Mouse (Mus musculus) forebrain, embryonic 14.5 days (tissue): ENCODE data around the gene Smim15. TPM values are rescaled to one million over a fixed set of nuclear protein-coding genes. Genes with fewer than 3 reads are reported as not detected.
A peak's percentile ranks its signal among the peaks of the same experiment; 100 is the strongest.

Experiments
- ATAC-seq: fragments of 200-750 bp; cut with Nextera tagmentation; 2 replicates; pipeline ENCODE4 v1.8.0; 2017; ENCODE audit warnings: mild to moderate bottlenecking, moderate library complexity
- DNase-seq: peaks from one replicate; pipeline ENCODE4 v3.0.0-alpha.2; 2015; ENCODE audit warnings: low spot score
- H3K27ac ChIP-seq: fragments of 300-500 bp; sonication (generic); 2 replicates; pipeline ENCODE4 v1.5.1; 2014; ENCODE audit warnings: low read depth, mild to moderate bottlenecking, control low read depth, low read length, moderate library complexity
- H3K27me3 ChIP-seq: fragments of 300-500 bp; sonication (generic); replicated peaks from 2 replicates; pipeline ENCODE4 v1.6.1; 2014; ENCODE audit warnings: low read length, control low read depth, mixed read lengths; ENCODE audit not compliant: control insufficient read depth, insufficient read depth
- H3K36me3 ChIP-seq: fragments of 300-500 bp; sonication (generic); 2 replicates; pipeline ENCODE4 v1.6.1; 2014; ENCODE audit warnings: low read length, control low read depth; ENCODE audit not compliant: control insufficient read depth, insufficient read depth
- H3K4me1 ChIP-seq: fragments of 300-500 bp; sonication (generic); 2 replicates; pipeline ENCODE4 v1.6.1; 2014; ENCODE audit warnings: antibody characterized with exemption, low read length, control low read depth; ENCODE audit not compliant: control insufficient read depth, insufficient read depth
- H3K4me2 ChIP-seq: fragments of 300-500 bp; sonication (generic); 2 replicates; pipeline ENCODE4 v1.6.1; 2014; ENCODE audit warnings: mild to moderate bottlenecking, control low read depth, low read length
- H3K4me3 ChIP-seq: fragments of 300-500 bp; sonication (generic); 2 replicates; pipeline ENCODE4 v1.5.1; 2014; ENCODE audit warnings: low read depth, low read length, control low read depth
- H3K9ac ChIP-seq: fragments of 300-500 bp; sonication (generic); 2 replicates; pipeline ENCODE4 v1.6.1; 2014; ENCODE audit warnings: mild to moderate bottlenecking, low read length, control low read depth, moderate library complexity
- H3K9me3 ChIP-seq: fragments of 300-500 bp; sonication (generic); replicated peaks from 2 replicates; pipeline ENCODE4 v1.6.1; 2016; ENCODE audit warnings: low read length, control low read depth, mixed read lengths; ENCODE audit not compliant: control insufficient read depth
- WGBS: fragments of 180-500 bp; shearing (Covaris S2); extraction: QIAGEN DNeasy Blood & Tissue Kit; methylation state at CpG from one replicate; pipeline ENCODE4 v1.1.7; 2014; 5-methylcytosine and 5-hydroxymethylcytosine counted together
- polyA plus RNA-seq: library from polyadenylated mRNA; unstranded; fragments of >200 nt; fragmentation: Nextera tagmentation; extraction: Ambion mirVana; gene quantifications from 2 replicates; pipeline ENCODE4 v1.2.1, GENCODE M21; 2014

The Smim15 gene
- polyA plus RNA-seq, 1 experiment from 2014 or later: 57.7 TPM

- no peaks in the 10 kb centered on the region for H3K27me3 ChIP-seq
- peaks cover 12% of the 10 kb centered on the region for H3K4me1 ChIP-seq
- no peak overlapping the region for H3K4me2 ChIP-seq
- H3K9me3 ChIP-seq: no peaks in the 10 kb centered on the region
- peak; percentile 65 for DNase-seq
- H3K27ac ChIP-seq: no peak overlapping the region
- H3K9ac ChIP-seq: no peak overlapping the region
- H3K4me3 ChIP-seq: no peak overlapping the region
- WGBS: 77% methylated on average over 6 of the region's 6 CpGs
- ATAC-seq: no peak; the same call in 1 of the 2 replicates
- H3K36me3 ChIP-seq: no peaks in the 10 kb centered on the region
Measured at GRCm38 (mm10) chr13:108047364-108047763, 3.1 kb downstream of the Smim15 start.

DNA sequence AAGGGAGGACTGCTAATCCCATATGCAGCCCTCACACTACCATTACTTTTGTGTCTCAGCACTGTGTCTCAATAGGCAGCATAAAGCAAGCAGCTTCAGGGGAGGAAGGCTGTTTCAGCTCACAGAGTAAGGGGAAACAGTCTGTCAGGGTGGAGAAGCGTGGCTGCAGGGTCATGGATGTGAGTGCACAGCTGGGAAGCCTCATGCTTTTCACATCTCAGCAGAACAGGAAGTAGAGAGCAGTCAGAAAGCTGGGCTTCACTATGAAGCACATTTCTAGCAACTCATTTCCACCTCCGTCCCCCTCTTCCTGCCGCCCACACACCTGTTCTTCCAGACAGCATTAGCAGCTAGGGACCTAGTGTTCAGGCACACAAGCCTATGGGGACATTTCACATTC lies 12.7 kb downstream of the Smim15 start:
- WGBS: 93% methylated on average over 3 of the region's 3 CpGs
- DNase-seq (no peak), ATAC-seq (no peak)
- no peaks in the 10 kb centered on the region for H3K36me3 ChIP-seq
- no peak overlapping the region for H3K9ac ChIP-seq
- no peak overlapping the region for H3K4me2 ChIP-seq
- H3K27ac ChIP-seq: no peak overlapping the region
- peaks cover 10% of the 10 kb centered on the region for H3K4me1 ChIP-seq
- H3K4me3 ChIP-seq: no peak overlapping the region
- H3K9me3 ChIP-seq: no peaks in the 10 kb centered on the region
- no peaks in the 10 kb centered on the region for H3K27me3 ChIP-seq

- Histone ChIP-seq H3K36me3 (no peaks in the 10 kb centered on the region), H3K27me3 (no peaks in the 10 kb centered on the region; the same call in 1 of the 2 replicates), H3K27ac (no peak overlapping the region; the same call in 1 of the 2 replicates), H3K9me3 (no peaks in the 10 kb centered on the region), H3K9ac (no peak overlapping the region), H3K4me2 (no peak overlapping the region), H3K4me3 (no peak overlapping the region), H3K4me1 (peaks cover 10% of the 10 kb centered on the region)
- DNase-seq (peak; percentile 87), ATAC-seq (peak; percentile 89)
- 3% methylated on average over 7 of the region's 7 CpGs for WGBS
Measured at GRCm38 (mm10) chr13:108060286-108060885, 16.1 kb downstream of the Smim15 start.

- WGBS: 18% methylated on average over 8 of the region's 8 CpGs
- H3K4me2 ChIP-seq: no peak overlapping the region
- H3K9me3 ChIP-seq: no peaks in the 10 kb centered on the region
- H3K9ac ChIP-seq: no peak overlapping the region
- H3K27ac ChIP-seq: no peak overlapping the region; the same call in 1 of the 2 replicates
- ATAC-seq (0 out of 2 replicates have a peak, but pooled peaks have one; percentile 1), DNase-seq (peak; percentile 37)
- no peak overlapping the region for H3K4me3 ChIP-seq
- peaks cover 10% of the 10 kb centered on the region for H3K4me1 ChIP-seq
- no peaks in the 10 kb centered on the region; the same call in 1 of the 2 replicates for H3K27me3 ChIP-seq
- H3K36me3 ChIP-seq: no peaks in the 10 kb centered on the region
Measured at GRCm38 (mm10) chr13:108060936-108061578, 16.8 kb downstream of the Smim15 start.

- no peaks in the 10 kb centered on the region; the same call in 1 of the 2 replicates for H3K27me3 ChIP-seq
- H3K4me2 ChIP-seq: no peak overlapping the region
- DNase-seq (no peak), ATAC-seq (no peak)
- no peak overlapping the region for H3K9ac ChIP-seq
- 77% methylated on average over 5 of the region's 5 CpGs for WGBS
- H3K9me3 ChIP-seq: no peaks in the 10 kb centered on the region
- H3K4me1 ChIP-seq: peaks cover 10% of the 10 kb centered on the region
- no peak overlapping the region for H3K4me3 ChIP-seq
- no peak overlapping the region for H3K27ac ChIP-seq
- H3K36me3 ChIP-seq: no peaks in the 10 kb centered on the region
Measured at GRCm38 (mm10) chr13:108062900-108063299, 18.7 kb downstream of the Smim15 start.

- H3K27ac ChIP-seq: no peak overlapping the region
- H3K4me3 ChIP-seq: no peak overlapping the region
- peaks cover 10% of the 10 kb centered on the region for H3K4me1 ChIP-seq
- WGBS: 64% methylated on average over 11 of the region's 11 CpGs
- H3K9me3 ChIP-seq: no peaks in the 10 kb centered on the region
- no peak overlapping the region for H3K4me2 ChIP-seq
- H3K36me3 ChIP-seq: no peaks in the 10 kb centered on the region
- DNase-seq (no peak), ATAC-seq (no peak)
- H3K27me3 ChIP-seq: no peaks in the 10 kb centered on the region; the same call in 1 of the 2 replicates
- H3K9ac ChIP-seq: 0 out of 2 replicates have a peak overlapping the region, but pooled peaks have one; percentile 13
Measured at GRCm38 (mm10) chr13:108063374-108064134, 19.3 kb downstream of the Smim15 start.

DNA sequence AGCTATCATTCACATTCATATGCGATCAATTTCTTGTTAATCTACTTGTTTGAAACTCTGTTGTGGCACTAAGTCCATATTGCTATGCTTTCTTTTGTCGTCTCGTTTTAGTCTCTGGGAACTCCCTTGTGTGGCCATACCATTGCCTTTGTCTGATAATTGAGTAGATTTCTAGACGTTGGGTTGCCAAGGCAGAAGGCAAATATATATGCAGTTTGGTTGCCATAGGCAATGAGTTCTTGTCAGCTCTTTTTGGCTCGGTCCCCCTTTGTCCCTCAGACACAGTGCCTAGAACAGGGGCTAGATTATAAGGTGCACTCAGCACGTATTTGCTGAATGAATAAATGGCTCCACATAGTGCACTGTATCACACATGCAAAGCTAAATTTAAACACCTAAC lies 20.1 kb downstream of the Smim15 start:
- Histone ChIP-seq H3K9me3 (no peaks in the 10 kb centered on the region), H3K27me3 (no peaks in the 10 kb centered on the region; the same call in 1 of the 2 replicates), H3K27ac (no peak overlapping the region), H3K4me2 (no peak overlapping the region), H3K4me3 (no peak overlapping the region), H3K9ac (no peak overlapping the region), H3K4me1 (peaks cover 10% of the 10 kb centered on the region), H3K36me3 (no peaks in the 10 kb centered on the region)
- 24% methylated on average over 6 of the region's 6 CpGs for WGBS
- ATAC-seq (0 out of 2 replicates have a peak, but pooled peaks have one; percentile 35), DNase-seq (peak; percentile 58)

DNA sequence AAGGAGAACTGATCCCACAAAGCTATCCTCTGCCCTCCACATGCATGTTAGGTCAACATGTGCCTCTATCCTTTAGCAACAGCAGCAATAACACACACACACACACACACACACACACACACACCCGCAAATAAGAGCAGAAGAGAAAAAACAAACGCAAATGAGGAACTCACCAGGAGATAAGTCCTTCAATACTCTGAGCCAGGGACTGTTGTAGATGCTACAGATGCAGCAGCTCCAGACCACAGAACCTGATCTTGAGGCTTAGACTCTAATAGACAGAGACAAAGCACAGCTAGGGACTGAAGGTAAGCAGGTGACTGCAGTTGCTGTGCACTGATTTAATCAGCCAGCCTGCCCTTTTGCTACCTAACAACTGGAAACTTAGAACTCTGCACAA lies 21.8 kb downstream of the Smim15 start:
- Histone ChIP-seq H3K36me3 (no peaks in the 10 kb centered on the region), H3K4me1 (peaks cover 3% of the 10 kb centered on the region), H3K4me3 (no peak overlapping the region), H3K9me3 (no peaks in the 10 kb centered on the region), H3K9ac (no peak overlapping the region), H3K4me2 (no peak overlapping the region), H3K27me3 (no peaks in the 10 kb centered on the region; the same call in 1 of the 2 replicates), H3K27ac (no peak overlapping the region)
- 81% methylated on average over 2 of the region's 2 CpGs for WGBS
- no peak for ATAC-seq
- no peak for DNase-seq
